Mouse (Mus musculus): ENCODE measurements around the gene Foxl2. TPM values are rescaled to one million over a fixed set of nuclear protein-coding genes. Genes with fewer than 3 reads are reported as not detected.

Foxl2 gene
- polyA plus RNA-seq (2015; fragmentation: Nextera tagmentation; extraction: Ambion mirVana) = not detected in 2 replicates

GRCm38 (mm10) chr9:98955103-98955715, at the start of gene Foxl2:
Gene Foxl2, plus strand, starts transcription at chr9:98955288.
- H3K36me3 ChIP-seq = no peaks in the 10 kb centered on the region
- peak within 1 kb of the TSS; percentile 88 for H3K4me2 ChIP-seq
- under 1% methylated on average over 52 of the region's 58 CpGs for WGBS
- H3K9ac ChIP-seq = peak within 1 kb of the TSS; percentile 10; the same call in 1 of the 2 replicates
- H3K9me3 ChIP-seq = no peaks in the 10 kb centered on the region
- peak; percentile 56 for ATAC-seq (ENCODE audit: borderline replicate concordance, extremely low read depth, low FRiP score, low TSS enrichment)
- H3K27me3 ChIP-seq = peaks cover 99% of the 10 kb centered on the region
- H3K27ac ChIP-seq = no peak within 1 kb of the TSS
- H3K4me1 ChIP-seq = peaks cover 27% of the 10 kb centered on the region
- peak within 1 kb of the TSS; percentile 42 for H3K4me3 ChIP-seq

- H3K4me3 ChIP-seq = no peak overlapping the region
- 85% methylated on average over 5 of the region's 5 CpGs for whole genome bisulfite sequencing
- no peak for ATAC-seq (ENCODE audit: borderline replicate concordance, extremely low read depth, low FRiP score, low TSS enrichment)
- H3K4me1 ChIP-seq = no peaks in the 10 kb centered on the region
- no peak overlapping the region for H3K4me2 ChIP-seq
- no peak overlapping the region for H3K27ac ChIP-seq
- H3K9me3 ChIP-seq = no peaks in the 10 kb centered on the region
- H3K9ac ChIP-seq = no peak overlapping the region
- no peaks in the 10 kb centered on the region for H3K36me3 ChIP-seq
- H3K27me3 ChIP-seq = no peaks in the 10 kb centered on the region
Observed at GRCm38 (mm10) chr9:98920629-98921523, 34.2 kb upstream of the Foxl2 start.

- Histone ChIP-seq H3K4me2 (no peak overlapping the region), H3K4me1 (no peaks in the 10 kb centered on the region), H3K9ac (no peak overlapping the region), H3K36me3 (no peaks in the 10 kb centered on the region), H3K4me3 (no peak overlapping the region), H3K27ac (no peak overlapping the region), H3K9me3 (no peaks in the 10 kb centered on the region), H3K27me3 (no peaks in the 10 kb centered on the region)
- WGBS = 29% methylated on average over 6 of the region's 6 CpGs
- ATAC-seq (ENCODE audit: borderline replicate concordance, extremely low read depth, low FRiP score, low TSS enrichment) = no peak
Observed at GRCm38 (mm10) chr9:98923119-98923518, 32.0 kb upstream of the Foxl2 start.

GRCm38 (mm10) chr9:98924183-98924582, 30.9 kb upstream of the Foxl2 start:
- Histone ChIP-seq H3K9me3 (no peaks in the 10 kb centered on the region), H3K36me3 (no peaks in the 10 kb centered on the region), H3K4me2 (no peak overlapping the region), H3K4me3 (no peak overlapping the region), H3K27ac (no peak overlapping the region), H3K27me3 (no peaks in the 10 kb centered on the region), H3K9ac (no peak overlapping the region), H3K4me1 (no peaks in the 10 kb centered on the region)
- WGBS = 65% methylated on average over 6 of the region's 6 CpGs
- no peak for ATAC-seq (ENCODE audit: borderline replicate concordance, extremely low read depth, low FRiP score, low TSS enrichment)

GRCm38 (mm10) chr9:98929496-98929895, 25.6 kb upstream of the Foxl2 start:
- Histone ChIP-seq H3K9me3 (no peaks in the 10 kb centered on the region), H3K9ac (no peak overlapping the region), H3K36me3 (no peaks in the 10 kb centered on the region), H3K27ac (no peak overlapping the region), H3K4me3 (no peak overlapping the region), H3K4me2 (no peak overlapping the region), H3K4me1 (no peaks in the 10 kb centered on the region), H3K27me3 (no peaks in the 10 kb centered on the region)
- ATAC-seq (ENCODE audit: borderline replicate concordance, extremely low read depth, low FRiP score, low TSS enrichment) = no peak
- 93% methylated on average over 2 of the region's 2 CpGs for WGBS

- H3K9ac ChIP-seq = no peak overlapping the region
- no peak for ATAC-seq (ENCODE audit: borderline replicate concordance, extremely low read depth, low FRiP score, low TSS enrichment)
Observed at GRCm38 (mm10) chr9:98932931-98933330, 22.2 kb upstream of the Foxl2 start.

GRCm38 (mm10) chr9:98935190-98935909, 19.7 kb upstream of the Foxl2 start:
- no peak overlapping the region for H3K4me3 ChIP-seq
- no peaks in the 10 kb centered on the region for H3K36me3 ChIP-seq
- H3K9ac ChIP-seq = no peak overlapping the region
- no peak overlapping the region for H3K27ac ChIP-seq
- no peaks in the 10 kb centered on the region for H3K9me3 ChIP-seq
- H3K4me2 ChIP-seq = no peak overlapping the region
- no peak for ATAC-seq (ENCODE audit: borderline replicate concordance, extremely low read depth, low FRiP score, low TSS enrichment)
- WGBS = 31% methylated on average over 16 of the region's 16 CpGs
- no peaks in the 10 kb centered on the region for H3K27me3 ChIP-seq
- H3K4me1 ChIP-seq = no peaks in the 10 kb centered on the region

More at GRCm38 (mm10) chr9:98932931-98933330, 22.2 kb upstream of the Foxl2 start:
- no peaks in the 10 kb centered on the region for H3K9me3 ChIP-seq
- no peaks in the 10 kb centered on the region for H3K27me3 ChIP-seq
- H3K4me2 ChIP-seq = no peak overlapping the region
- H3K36me3 ChIP-seq = no peaks in the 10 kb centered on the region
- WGBS = 28% methylated on average over 6 of the region's 6 CpGs
- no peaks in the 10 kb centered on the region for H3K4me1 ChIP-seq
- H3K27ac ChIP-seq = no peak overlapping the region
- no peak overlapping the region for H3K4me3 ChIP-seq

- no peak overlapping the region for H3K4me2 ChIP-seq
- WGBS = 17% methylated on average over 2 of the region's 2 CpGs
- 0 out of 2 replicates have a peak, but pooled peaks cover 5% of the 10 kb centered on the region for H3K27me3 ChIP-seq
- no peak overlapping the region for H3K4me3 ChIP-seq
- no peak for ATAC-seq (ENCODE audit: borderline replicate concordance, extremely low read depth, low FRiP score, low TSS enrichment)
- H3K9me3 ChIP-seq = no peaks in the 10 kb centered on the region
- no peaks in the 10 kb centered on the region for H3K4me1 ChIP-seq
- H3K36me3 ChIP-seq = no peaks in the 10 kb centered on the region
- H3K9ac ChIP-seq = no peak overlapping the region
- H3K27ac ChIP-seq = no peak overlapping the region
Observed at GRCm38 (mm10) chr9:98939290-98939689, 15.8 kb upstream of the Foxl2 start.

- Histone ChIP-seq H3K27ac (no peak overlapping the region), H3K4me1 (peaks cover 27% of the 10 kb centered on the region), H3K27me3 (peaks cover 80% of the 10 kb centered on the region), H3K36me3 (no peaks in the 10 kb centered on the region), H3K4me3 (no peak overlapping the region), H3K9me3 (no peaks in the 10 kb centered on the region), H3K9ac (no peak overlapping the region), H3K4me2 (no peak overlapping the region; the same call in 1 of the 2 replicates)
- ATAC-seq (ENCODE audit: borderline replicate concordance, extremely low read depth, low FRiP score, low TSS enrichment) = no peak
- under 1% methylated on average over 40 of the region's 40 CpGs for WGBS
Observed at GRCm38 (mm10) chr9:98952171-98953050, 2.7 kb upstream of the Foxl2 start.

- Histone ChIP-seq H3K27me3 (peaks cover 89% of the 10 kb centered on the region), H3K27ac (no peak overlapping the region), H3K36me3 (no peaks in the 10 kb centered on the region), H3K4me3 (no peak overlapping the region), H3K9me3 (no peaks in the 10 kb centered on the region), H3K9ac (no peak overlapping the region), H3K4me1 (peaks cover 27% of the 10 kb centered on the region), H3K4me2 (no peak overlapping the region)
- 1% methylated on average over 4 of the region's 4 CpGs for WGBS
- ATAC-seq (ENCODE audit: borderline replicate concordance, extremely low read depth, low FRiP score, low TSS enrichment) = no peak
Observed at GRCm38 (mm10) chr9:98953291-98953690, 1.8 kb upstream of the Foxl2 start.

GRCm38 (mm10) chr9:98953830-98954229, 1.3 kb upstream of the Foxl2 start:
- no peak for ATAC-seq (ENCODE audit: borderline replicate concordance, extremely low read depth, low FRiP score, low TSS enrichment)
- WGBS = 4% methylated on average over 9 of the region's 9 CpGs
- Histone ChIP-seq H3K27me3 (peaks cover 94% of the 10 kb centered on the region), H3K36me3 (no peaks in the 10 kb centered on the region), H3K9me3 (no peaks in the 10 kb centered on the region), H3K27ac (no peak overlapping the region), H3K4me1 (peaks cover 27% of the 10 kb centered on the region), H3K4me2 (no peak overlapping the region), H3K4me3 (no peak overlapping the region), H3K9ac (no peak overlapping the region)

All from lung, embryonic 15.5 days (tissue).